Mouse (Mus musculus) ES-Bruce4 (cell line): ENCODE measurements around the gene Hdgfl1. TPM values are rescaled to one million over a fixed set of nuclear protein-coding genes. Genes with fewer than 3 reads are reported as not detected.

Experiments
- H3K27ac ChIP-seq: 2 replicates; pipeline ENCODE4 v1.5.1; 2012; ENCODE audit warnings: low read length, inconsistent platforms; ENCODE audit not compliant: insufficient read depth
- H3K27me3 ChIP-seq: 2 replicates; pipeline ENCODE4 v1.6.1; 2012; ENCODE audit warnings: mild to moderate bottlenecking, low read length, inconsistent platforms; ENCODE audit not compliant: control insufficient read depth, poor library complexity, insufficient read depth, severe bottlenecking
- H3K36me3 ChIP-seq: 2 replicates; pipeline ENCODE4 v1.6.1; 2012; ENCODE audit warnings: inconsistent platforms, mild to moderate bottlenecking, low read length, moderate library complexity; ENCODE audit not compliant: control insufficient read depth, poor library complexity, insufficient read depth, severe bottlenecking
- H3K4me1 ChIP-seq: one replicate; pipeline ENCODE4 v1.8.1; 2011; ENCODE audit warnings: low read length; ENCODE audit not compliant: control insufficient read depth, insufficient read depth
- H3K4me3 ChIP-seq: 2 replicates; pipeline ENCODE4 v1.5.1; 2011; ENCODE audit warnings: low read depth, mild to moderate bottlenecking, low read length
- H3K9ac ChIP-seq: 2 replicates; pipeline ENCODE4 v1.6.1; 2012; ENCODE audit warnings: low read depth, mild to moderate bottlenecking, inconsistent platforms; ENCODE audit not compliant: poor library complexity, severe bottlenecking
- H3K9me3 ChIP-seq: replicated peaks from 2 replicates; pipeline ENCODE4 v1.6.1; 2012; ENCODE audit warnings: mild to moderate bottlenecking, low read length, inconsistent platforms; ENCODE audit not compliant: control insufficient read depth, poor library complexity, insufficient read depth, severe bottlenecking
- CTCF ChIP-seq: IDR thresholded peaks from one replicate; pipeline ENCODE4 v1.8.1; 2011; ENCODE audit warnings: low read depth, low read length
- EP300 ChIP-seq: IDR thresholded peaks from 2 replicates; pipeline ENCODE4 v1.6.1; 2011; ENCODE audit warnings: low read depth, low read length; ENCODE audit not compliant: insufficient read depth
- POLR2A ChIP-seq: IDR thresholded peaks from one replicate; pipeline ENCODE4 v1.8.1; 2011; ENCODE audit warnings: low read length; ENCODE audit not compliant: insufficient read depth
- polyA plus RNA-seq: library from polyadenylated mRNA; stranded (reverse); fragments of >200 nt; gene quantifications from 2 replicates; pipeline ENCODE4 v1.2.4, GENCODE M21; 2011; ENCODE audit warnings: low read depth; ENCODE audit not compliant: missing spikeins, insufficient read depth, insufficient read length

Hdgfl1 gene
- polyA plus RNA-seq, 1 experiment, result 1.4 TPM

- TF ChIP-seq CTCF (no peak), POLR2A (no peak), EP300 (no peak)
- H3K4me1 ChIP-seq, result no peaks in the 10 kb centered on the region
- H3K27me3 ChIP-seq, result no peaks in the 10 kb centered on the region
- H3K9me3 ChIP-seq, result no peaks in the 10 kb centered on the region
- no peak overlapping the region for H3K4me3 ChIP-seq
- no peak overlapping the region for H3K27ac ChIP-seq
- no peaks in the 10 kb centered on the region for H3K36me3 ChIP-seq
- no peak overlapping the region for H3K9ac ChIP-seq
These were observed 24.1 kb downstream of the Hdgfl1 start for GRCm38 (mm10) chr13:26745760-26746457.

GRCm38 (mm10) chr13:26745059-26745759 is 24.8 kb downstream of the Hdgfl1 start:
- no peaks in the 10 kb centered on the region for H3K4me1 ChIP-seq
- H3K27ac ChIP-seq, result no peak overlapping the region
- no peak for TF ChIP-seq POLR2A
- no peak for TF ChIP-seq CTCF
- H3K27me3 ChIP-seq, result no peaks in the 10 kb centered on the region
- H3K36me3 ChIP-seq, result no peaks in the 10 kb centered on the region
- no peak overlapping the region for H3K9ac ChIP-seq
- no peaks in the 10 kb centered on the region for H3K9me3 ChIP-seq
- H3K4me3 ChIP-seq, result no peak overlapping the region

- H3K9ac ChIP-seq, result no peak overlapping the region
- TF ChIP-seq CTCF (no peak), EP300 (no peak), POLR2A (no peak)
These were observed 25.9 kb downstream of the Hdgfl1 start for GRCm38 (mm10) chr13:26744068-26744467.

GRCm38 (mm10) chr13:26734981-26735380 is 35.0 kb downstream of the Hdgfl1 start:
- H3K27ac ChIP-seq, result no peak overlapping the region
- H3K36me3 ChIP-seq, result no peaks in the 10 kb centered on the region
- TF ChIP-seq POLR2A (no peak), CTCF (no peak), EP300 (no peak)
- H3K9ac ChIP-seq, result no peak overlapping the region
- no peak overlapping the region for H3K4me3 ChIP-seq
- H3K4me1 ChIP-seq, result no peaks in the 10 kb centered on the region
- H3K9me3 ChIP-seq, result peaks cover 6% of the 10 kb centered on the region; the same call in 1 of the 2 replicates
- H3K27me3 ChIP-seq, result no peaks in the 10 kb centered on the region

More at GRCm38 (mm10) chr13:26744068-26744467, 25.9 kb downstream of the Hdgfl1 start:
- no peak overlapping the region for H3K4me3 ChIP-seq
- H3K4me1 ChIP-seq, result no peaks in the 10 kb centered on the region
- H3K27ac ChIP-seq, result no peak overlapping the region
- no peaks in the 10 kb centered on the region for H3K9me3 ChIP-seq
- H3K27me3 ChIP-seq, result no peaks in the 10 kb centered on the region
- H3K36me3 ChIP-seq, result no peaks in the 10 kb centered on the region

- Histone ChIP-seq H3K27ac (no peak overlapping the region), H3K4me3 (no peak overlapping the region), H3K36me3 (no peaks in the 10 kb centered on the region), H3K9me3 (no peaks in the 10 kb centered on the region), H3K9ac (no peak overlapping the region), H3K4me1 (no peaks in the 10 kb centered on the region), H3K27me3 (no peaks in the 10 kb centered on the region)
- no peak for TF ChIP-seq EP300
These were observed 45.7 kb downstream of the Hdgfl1 start for GRCm38 (mm10) chr13:26724250-26724649.

GRCm38 (mm10) chr13:26721333-26721732 is 48.6 kb downstream of the Hdgfl1 start:
- no peak for TF ChIP-seq EP300
- TF ChIP-seq POLR2A, result no peak
- TF ChIP-seq CTCF, result no peak
- H3K4me3 ChIP-seq, result no peak overlapping the region
- no peaks in the 10 kb centered on the region for H3K4me1 ChIP-seq
- no peak overlapping the region for H3K27ac ChIP-seq
- no peaks in the 10 kb centered on the region for H3K9me3 ChIP-seq
- no peaks in the 10 kb centered on the region for H3K36me3 ChIP-seq
- H3K9ac ChIP-seq, result no peak overlapping the region
- H3K27me3 ChIP-seq, result no peaks in the 10 kb centered on the region
